Mouse (Mus musculus): Measurements from ENCODE around the gene Fam84b.
A peak's percentile ranks its signal among the peaks of the same experiment; 100 is the strongest.

The Fam84b gene

DNA sequence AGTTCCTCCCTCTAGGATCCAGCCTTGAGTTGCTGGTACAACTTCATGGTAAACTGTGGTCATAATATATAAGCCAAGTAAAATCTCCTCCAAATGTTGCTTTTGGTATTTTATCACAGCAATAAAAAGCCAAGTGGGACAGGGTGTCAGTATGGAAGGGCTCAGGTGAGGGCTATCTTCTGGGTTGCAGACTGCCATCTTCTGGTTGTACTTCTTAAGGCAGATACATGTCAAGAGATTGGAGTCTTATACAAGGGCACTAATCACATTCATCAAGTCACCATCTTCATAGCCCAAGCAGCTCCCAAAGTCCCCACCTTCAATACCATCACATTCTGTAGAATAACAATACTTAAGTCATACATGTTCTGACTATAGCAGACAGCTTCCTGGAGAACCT is 21.0 kb downstream of the Fam84b start:
- DNase-seq (ENCODE audit: low spot score in 2 of 2) = no peak

DNA sequence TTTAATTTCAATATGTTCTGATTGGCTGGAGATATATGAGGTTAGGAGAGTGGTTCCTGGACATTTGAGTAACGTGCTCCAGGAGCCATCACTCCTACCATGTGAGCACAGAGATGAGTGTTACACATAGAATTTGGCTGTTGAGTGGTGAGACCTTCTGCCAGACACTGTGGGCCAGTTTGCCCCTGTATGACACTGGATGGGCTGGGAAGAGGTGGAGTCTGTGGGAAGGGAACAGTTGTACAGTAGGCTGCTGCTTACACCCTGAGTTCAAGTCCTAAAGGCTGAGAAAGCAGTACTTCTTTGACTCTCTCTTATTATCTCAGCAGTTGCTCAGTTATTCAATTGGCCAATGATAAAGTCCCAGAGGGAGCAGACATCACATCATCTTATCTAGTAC is 27.4 kb downstream of the Fam84b start:
- DNase-seq (ENCODE audit: low spot score in 2 of 2) = no peak

DNA sequence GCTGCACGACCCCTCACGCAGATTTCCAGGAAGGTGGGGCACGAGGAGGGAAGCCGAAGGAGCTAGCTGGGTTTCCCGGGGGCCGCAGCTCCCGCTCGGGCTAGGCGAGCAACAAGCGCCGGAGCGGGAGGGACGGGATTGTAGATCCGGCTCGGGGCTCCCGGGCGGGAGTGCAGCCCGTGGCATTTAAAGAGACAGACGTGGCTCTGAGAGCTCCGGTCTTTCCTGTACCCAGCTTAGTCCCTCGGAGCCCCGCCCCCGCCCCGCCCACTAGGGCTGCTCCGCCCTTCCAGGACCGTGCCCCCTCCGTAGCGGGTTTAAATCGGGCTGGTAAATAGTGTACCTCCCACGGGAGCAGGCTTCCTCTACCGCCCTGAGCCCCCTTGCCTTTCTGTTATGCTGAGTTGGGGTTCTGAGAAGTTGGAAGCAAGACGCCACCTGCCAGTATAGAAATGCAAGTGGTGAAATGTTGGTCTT is 28.8 kb downstream of the Fam84b start:
- DNase-seq (ENCODE audit: low spot score in 2 of 2) = peak; percentile 85 to 91

DNA sequence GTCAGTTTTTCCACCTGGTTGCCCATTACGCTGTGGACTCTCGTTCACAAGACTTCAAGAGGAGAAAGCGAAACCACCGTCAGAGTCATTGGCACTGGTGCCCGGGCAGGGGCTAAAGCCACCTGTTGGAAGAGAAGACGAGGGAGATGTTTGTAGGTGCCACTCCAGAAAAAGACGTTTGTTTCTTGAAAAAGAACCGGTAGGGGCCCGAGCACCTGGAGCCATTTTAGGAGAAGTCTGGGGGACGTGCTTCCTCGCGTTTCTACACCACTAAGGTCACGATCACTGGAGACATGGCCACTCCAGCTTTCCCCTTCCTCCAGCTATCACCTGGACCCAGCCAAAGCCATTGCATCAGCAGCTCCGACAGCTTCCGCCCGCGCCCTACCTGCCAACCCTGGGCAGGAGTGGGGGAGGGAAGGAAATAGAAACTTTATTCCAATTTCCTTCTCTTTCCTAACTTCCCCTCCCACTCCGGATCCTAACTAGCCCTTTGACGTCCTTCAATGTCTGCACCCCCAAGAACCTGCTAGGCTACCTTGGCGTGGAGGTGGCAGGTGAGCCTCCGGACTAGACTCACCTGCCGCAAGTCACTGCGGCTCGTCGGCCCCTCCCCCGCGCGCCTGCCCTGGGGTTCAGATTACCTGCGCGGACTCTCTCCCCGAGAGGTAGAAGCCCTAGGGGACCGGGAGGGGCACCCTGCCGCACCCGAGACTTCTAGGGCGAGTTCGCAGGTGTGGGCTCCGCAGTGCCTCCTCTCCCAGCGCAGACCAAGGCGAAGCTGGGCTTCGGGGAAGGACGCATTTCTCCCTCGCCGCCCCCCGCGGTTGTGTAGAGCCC is 29.5 kb downstream of the Fam84b start:
- DNase-seq (ENCODE audit: low spot score in 2 of 2) = peak; percentile 33 to 74

DNA sequence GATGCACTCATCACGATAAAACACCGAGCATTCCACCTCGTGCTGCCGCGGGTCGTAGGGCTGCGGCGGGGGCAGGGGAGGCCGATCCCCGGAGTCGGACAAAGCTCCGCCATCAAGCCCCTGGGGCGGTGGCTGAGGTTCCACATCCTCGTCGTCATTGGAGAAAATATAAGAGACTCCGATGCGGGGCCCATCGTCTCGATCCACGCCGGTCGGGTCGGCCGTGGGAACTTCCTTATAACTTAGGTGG is 30.0 kb downstream of the Fam84b start:
- no peak for DNase-seq (ENCODE audit: low spot score in 2 of 2)

DNA sequence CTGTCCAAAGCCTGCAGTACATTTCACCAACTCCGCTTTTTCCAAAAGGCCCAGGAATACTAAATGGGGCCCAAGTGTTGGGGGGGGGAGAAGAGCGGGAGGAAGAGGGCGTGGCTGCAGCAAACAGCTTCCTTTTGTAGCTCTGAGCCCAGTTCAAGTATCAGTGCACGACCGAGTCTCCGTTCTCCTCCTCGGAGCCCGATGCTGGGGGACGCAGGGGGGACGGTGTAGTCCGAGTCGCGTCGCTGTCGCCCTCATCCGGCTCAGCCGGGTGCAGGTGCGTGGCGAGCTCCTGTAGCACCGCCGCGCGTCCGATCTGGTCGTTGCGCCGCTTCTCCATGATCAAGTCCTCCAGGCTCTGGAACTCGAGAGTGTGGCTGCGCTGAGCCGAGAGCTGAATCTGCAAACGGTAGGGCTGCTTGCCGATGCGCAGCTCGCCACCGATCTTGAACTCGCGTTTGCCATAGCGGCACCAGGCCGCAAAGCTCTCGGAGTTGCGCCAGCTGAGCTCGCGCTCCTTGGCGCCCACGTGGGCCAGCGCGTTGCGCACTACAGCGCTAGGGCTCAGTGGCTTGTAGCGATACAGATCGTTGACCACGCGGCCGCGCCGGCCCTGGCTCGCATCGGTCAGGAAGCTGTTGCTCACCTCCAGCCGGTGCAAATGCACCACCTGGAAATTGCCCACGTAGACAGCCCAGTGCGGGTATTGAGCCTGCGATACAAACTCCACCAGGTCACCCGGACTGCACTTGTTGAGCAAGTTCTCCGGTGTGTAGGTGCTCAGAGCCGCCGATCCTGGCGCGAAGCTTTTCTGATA is 30.6 kb downstream of the Fam84b start:
- peak; percentile 41 to 74 for DNase-seq (ENCODE audit: low spot score in 2 of 2)

DNA sequence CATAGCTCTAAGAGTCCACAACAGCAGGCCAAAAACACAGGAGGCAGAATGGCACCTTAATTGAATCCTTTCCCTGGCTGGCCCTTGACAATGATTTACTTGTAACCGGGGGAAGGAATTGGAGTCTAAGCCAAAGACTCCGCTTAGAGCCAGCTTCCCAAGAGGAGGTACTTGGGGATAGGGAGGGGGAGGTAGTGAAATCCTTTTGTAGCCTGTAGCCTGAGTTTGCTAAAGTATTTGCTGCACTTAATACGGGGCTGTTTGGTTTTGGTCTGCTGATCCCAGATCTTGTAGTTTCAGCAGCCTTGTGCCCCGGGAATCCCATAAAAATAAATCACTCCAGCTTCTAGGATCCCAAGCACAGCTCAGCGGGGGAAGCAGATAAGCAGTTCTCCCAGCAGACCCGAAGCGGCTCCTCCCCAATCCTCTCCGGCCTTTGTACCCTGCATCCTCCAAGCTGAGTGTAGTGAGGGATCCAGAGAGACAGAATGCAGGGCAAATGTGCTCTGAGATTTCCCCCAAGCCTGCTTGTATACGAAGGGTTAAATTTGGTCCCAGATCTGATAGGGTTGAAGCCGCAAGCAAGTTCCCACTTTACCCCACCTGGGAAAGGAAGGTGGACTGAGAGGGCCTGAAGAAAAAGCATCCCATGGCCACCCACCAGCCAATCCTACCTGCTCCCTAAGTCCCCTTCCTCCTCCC is 31.3 kb downstream of the Fam84b start:
- DNase-seq (ENCODE audit: low spot score in 2 of 2) = no peak

DNA sequence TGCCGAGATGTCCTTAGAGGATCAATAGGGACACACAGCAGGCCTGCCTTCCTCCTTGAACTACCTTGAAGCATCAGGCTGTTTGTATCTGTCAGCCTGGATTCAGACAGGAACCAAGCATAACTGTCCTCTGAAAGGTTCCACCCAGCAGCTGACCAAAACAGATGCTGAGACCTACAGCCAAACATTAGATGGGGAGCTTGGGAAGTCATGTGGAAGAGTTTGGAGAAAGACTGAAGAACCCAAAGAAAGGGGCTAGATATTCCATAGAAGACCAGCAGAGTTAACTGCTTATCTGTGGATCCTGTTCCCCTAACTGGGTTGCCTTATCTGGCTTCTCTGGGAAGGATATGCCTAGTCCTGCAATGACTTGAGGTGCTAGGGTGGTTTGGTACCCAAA is 35.1 kb downstream of the Fam84b start:
- no peak for DNase-seq (ENCODE audit: low spot score in 2 of 2)

DNA sequence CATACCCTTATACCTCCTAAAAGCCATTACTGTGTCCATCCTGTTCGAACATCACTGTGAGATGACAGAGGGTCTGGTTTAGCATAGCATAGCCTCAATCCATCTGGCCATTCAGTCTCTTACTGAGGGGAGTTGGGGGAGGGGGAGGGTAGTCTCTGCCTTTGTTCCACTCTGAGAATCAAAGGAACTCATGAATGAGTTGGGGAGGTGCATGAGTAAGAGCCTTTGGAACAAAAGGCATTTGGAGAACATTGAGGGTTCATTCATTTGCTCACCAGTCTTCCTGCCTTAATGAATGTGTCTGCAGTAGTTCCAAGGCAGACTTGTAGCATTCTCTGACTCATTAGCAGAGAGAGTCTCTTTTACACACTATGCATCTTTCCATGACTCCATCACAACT is 37.1 kb downstream of the Fam84b start:
- no peak for DNase-seq (ENCODE audit: low spot score in 2 of 2)

DNA sequence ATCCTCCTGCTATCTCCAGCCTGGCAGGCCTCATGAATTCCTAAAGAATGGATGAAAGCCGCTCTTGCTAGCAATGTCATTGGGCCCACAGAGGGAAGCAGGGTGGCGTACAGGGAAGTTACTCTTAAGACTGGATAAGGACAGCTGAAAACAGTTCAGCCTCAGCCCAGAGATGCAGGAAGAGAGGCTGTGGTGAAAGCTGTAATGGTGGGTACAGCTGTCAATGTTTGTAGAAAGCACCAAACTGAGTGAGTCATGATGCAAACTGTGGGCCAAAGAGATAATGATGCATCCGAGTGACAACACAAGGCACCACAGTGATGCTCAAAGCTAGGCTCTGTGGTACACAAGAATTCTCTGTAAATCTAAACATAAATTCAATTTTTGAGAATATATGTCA is 39.0 kb downstream of the Fam84b start:
- DNase-seq (ENCODE audit: low spot score in 2 of 2) = no peak

DNA sequence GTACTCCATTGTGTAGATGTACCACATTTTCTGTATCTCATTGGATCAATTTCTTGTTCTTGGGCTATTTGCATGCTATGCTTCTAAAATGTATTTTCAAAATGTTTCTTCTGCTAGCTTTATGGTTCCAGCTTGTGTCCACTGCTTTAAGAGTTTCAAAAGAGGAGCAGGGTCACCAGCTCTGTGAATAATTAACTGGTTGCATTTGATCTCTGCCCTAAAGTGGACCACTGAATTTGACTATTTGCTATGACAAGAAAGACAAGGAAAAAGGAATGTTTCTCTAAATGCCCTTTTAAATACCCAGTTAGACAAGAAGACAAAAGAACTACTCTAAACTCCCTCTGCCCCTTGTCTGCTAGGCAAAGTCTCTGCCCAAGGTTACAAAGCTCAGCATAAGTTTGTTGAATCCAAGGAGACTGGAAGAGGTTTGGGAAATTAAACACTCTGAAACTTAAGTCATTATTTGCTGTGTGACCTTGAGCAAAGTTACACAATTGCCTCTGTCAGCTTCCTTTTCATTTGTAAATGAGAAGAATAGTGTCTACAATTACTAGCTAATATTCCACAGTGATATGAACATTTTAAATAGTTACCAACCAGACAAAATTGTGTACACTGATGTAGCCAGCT is 60.4 kb downstream of the Fam84b start:
- DNase-seq (ENCODE audit: low spot score in 2 of 2) = no peak

DNA sequence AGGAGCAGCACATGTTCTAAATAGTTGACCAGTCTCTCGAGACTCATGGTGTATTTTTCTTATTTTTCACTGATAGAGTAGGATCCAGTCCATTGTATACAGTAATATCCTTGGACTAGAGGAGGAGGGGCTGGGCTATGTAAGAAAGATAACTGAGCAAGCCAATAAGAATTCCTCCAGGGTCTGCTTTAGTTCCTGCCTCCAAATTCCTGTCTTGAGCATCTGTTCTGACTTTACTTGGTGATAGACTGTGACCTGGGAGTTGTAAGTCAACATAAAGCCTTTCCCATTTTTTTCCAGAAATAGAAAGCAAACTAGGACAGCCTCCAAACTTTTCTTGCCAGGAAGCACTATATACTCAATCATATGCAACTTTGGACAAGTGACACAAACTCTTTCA is 64.5 kb downstream of the Fam84b start:
- DNase-seq (ENCODE audit: low spot score in 2 of 2) = no peak

DNA sequence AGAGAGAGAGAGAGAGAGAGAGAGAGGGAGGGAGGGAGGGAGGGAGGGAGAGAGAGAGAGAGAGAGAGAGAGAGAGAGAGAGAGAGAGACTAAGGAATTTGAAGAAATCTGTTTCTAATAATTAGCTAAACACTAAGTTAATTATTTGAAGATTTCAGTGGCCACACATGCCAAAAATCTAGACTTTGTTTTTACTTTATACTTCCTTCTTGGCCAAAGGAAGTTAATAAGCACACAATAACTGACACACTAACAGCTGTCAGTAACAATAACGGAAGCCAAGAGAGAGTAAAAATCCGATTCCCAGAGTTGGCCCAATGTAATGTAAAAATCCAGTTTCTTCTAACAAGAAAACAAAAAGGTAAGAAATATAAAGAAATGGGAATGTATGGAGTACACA is 69.8 kb downstream of the Fam84b start:
- DNase-seq (ENCODE audit: low spot score in 2 of 2) = no peak

DNA sequence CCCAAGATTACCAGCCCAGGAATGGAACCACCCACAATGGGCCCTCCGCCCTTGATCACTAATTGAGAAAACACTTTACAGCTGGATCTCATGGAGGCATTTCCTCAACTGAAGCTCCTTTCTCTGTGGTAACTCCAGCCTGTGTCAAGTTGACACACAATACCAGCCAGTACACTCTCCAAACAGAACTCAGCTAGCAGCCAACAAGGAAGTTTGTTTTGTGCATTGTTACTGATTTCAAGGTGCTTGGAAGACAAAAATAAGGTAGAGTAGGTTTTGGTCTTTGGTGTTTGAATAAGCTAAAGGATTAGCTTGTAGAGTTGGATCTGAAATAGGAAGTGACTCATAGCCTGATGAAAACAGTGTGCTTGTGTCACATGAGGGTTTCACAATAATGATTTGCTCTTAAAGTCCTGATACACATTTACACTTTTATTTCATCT is 74.0 kb downstream of the Fam84b start:
- no peak for DNase-seq (ENCODE audit: low spot score in 2 of 2)

DNA sequence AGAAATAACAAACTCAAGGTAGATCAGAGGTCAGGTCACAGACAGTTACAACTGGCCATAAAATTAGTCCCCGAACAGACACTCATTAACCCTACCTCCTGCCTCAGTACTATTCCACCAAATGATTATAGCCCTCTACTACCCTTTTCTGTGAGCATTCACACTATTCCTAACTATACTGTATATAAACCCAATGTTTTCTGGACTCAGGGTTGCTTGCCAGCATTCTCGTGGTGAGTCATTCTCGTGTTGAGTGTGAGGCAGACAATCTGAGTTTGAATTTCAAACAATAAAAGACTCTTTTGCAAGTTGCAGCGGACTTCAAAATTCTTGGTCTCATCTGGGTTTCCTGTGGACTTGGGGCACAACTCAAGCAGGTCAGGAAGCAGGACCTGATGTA is 74.5 kb downstream of the Fam84b start:
- DNase-seq (ENCODE audit: low spot score in 2 of 2) = no peak

All from spleen, postnatal 4 days (tissue).